Mouse (Mus musculus): ENCODE measurements at regions not wholly inside any gene's neighbourhood (a gene's known extent, or its start where the extent isn't known, plus 50 kb on each side); places are given as distances from the start of the nearest gene placed in this dataset.

GRCm38 (mm10) chr10:125072401-125072800 is 316.9 kb downstream of the Slc16a7 start:
- Histone ChIP-seq H3K4me1 (replicated peaks; ENCODE audit: control insufficient read depth, insufficient read depth, low read length) (no peaks in the 10 kb centered on the region), H3K36me3 (ENCODE audit: control insufficient read depth, insufficient read depth) (no peaks in the 10 kb centered on the region), H3K27me3 (replicated peaks; ENCODE audit: control insufficient read depth, insufficient read depth, low read length) (no peaks in the 10 kb centered on the region), H3K9me3 (ENCODE audit: control insufficient read depth, low read length) (no peaks in the 10 kb centered on the region), H3K9ac (replicated peaks; ENCODE audit: low read depth, low read length) (no peak overlapping the region), H3K27ac (ENCODE audit: low read length) (no peak overlapping the region), H3K4me3 (replicated peaks; ENCODE audit: low read length) (no peak overlapping the region), H3K4me2 (ENCODE audit: low read length) (no peak overlapping the region)
- ATAC-seq = no peak
- WGBS = 69% methylated on average over 5 of the region's 5 CpGs

- no peaks in the 10 kb centered on the region for H3K4me1 ChIP-seq (replicated peaks; ENCODE audit: control insufficient read depth, insufficient read depth, low read length)
- no peak overlapping the region for H3K4me3 ChIP-seq (replicated peaks; ENCODE audit: low read length)
- no peak overlapping the region for H3K4me2 ChIP-seq (ENCODE audit: low read length)
- no peaks in the 10 kb centered on the region for H3K9me3 ChIP-seq (ENCODE audit: control insufficient read depth, low read length)
- no peaks in the 10 kb centered on the region for H3K27me3 ChIP-seq (replicated peaks; ENCODE audit: control insufficient read depth, insufficient read depth, low read length)
- 82% methylated on average over 4 of the region's 4 CpGs for WGBS
- H3K36me3 ChIP-seq (ENCODE audit: control insufficient read depth, insufficient read depth) = no peaks in the 10 kb centered on the region
- no peak for ATAC-seq
- no peak overlapping the region for H3K27ac ChIP-seq (ENCODE audit: low read length)
- no peak overlapping the region for H3K9ac ChIP-seq (replicated peaks; ENCODE audit: low read depth, low read length)
These were observed 319.0 kb downstream of the Slc16a7 start for GRCm38 (mm10) chr10:125070246-125070645.

- no peak overlapping the region for H3K4me2 ChIP-seq (ENCODE audit: low read length)
- no peaks in the 10 kb centered on the region for H3K4me1 ChIP-seq (replicated peaks; ENCODE audit: control insufficient read depth, insufficient read depth, low read length)
- H3K36me3 ChIP-seq (ENCODE audit: control insufficient read depth, insufficient read depth) = no peaks in the 10 kb centered on the region
- H3K27ac ChIP-seq (ENCODE audit: low read length) = no peak overlapping the region
- no peak for ATAC-seq
- no peaks in the 10 kb centered on the region for H3K9me3 ChIP-seq (ENCODE audit: control insufficient read depth, low read length)
- 87% methylated on average over 3 of the region's 3 CpGs for WGBS
- no peak overlapping the region for H3K4me3 ChIP-seq (replicated peaks; ENCODE audit: low read length)
- no peaks in the 10 kb centered on the region for H3K27me3 ChIP-seq (replicated peaks; ENCODE audit: control insufficient read depth, insufficient read depth, low read length)
- no peak overlapping the region for H3K9ac ChIP-seq (replicated peaks; ENCODE audit: low read depth, low read length)
These were observed 350.0 kb downstream of the Slc16a7 start for GRCm38 (mm10) chr10:125039290-125039689.

- Histone ChIP-seq H3K27me3 (replicated peaks; ENCODE audit: control insufficient read depth, insufficient read depth, low read length) (no peaks in the 10 kb centered on the region), H3K36me3 (ENCODE audit: control insufficient read depth, insufficient read depth) (no peaks in the 10 kb centered on the region), H3K9me3 (ENCODE audit: control insufficient read depth, low read length) (no peaks in the 10 kb centered on the region), H3K27ac (ENCODE audit: low read length) (no peak overlapping the region), H3K9ac (replicated peaks; ENCODE audit: low read depth, low read length) (no peak overlapping the region), H3K4me2 (ENCODE audit: low read length) (no peak overlapping the region), H3K4me3 (replicated peaks; ENCODE audit: low read length) (no peak overlapping the region), H3K4me1 (replicated peaks; ENCODE audit: control insufficient read depth, insufficient read depth, low read length) (no peaks in the 10 kb centered on the region)
- 75% methylated on average over 7 of the region's 7 CpGs for WGBS
- no peak for ATAC-seq
These were observed 353.6 kb downstream of the Slc16a7 start for GRCm38 (mm10) chr10:125035631-125036030.

GRCm38 (mm10) chr10:125028347-125028746 is 360.9 kb downstream of the Slc16a7 start:
- no peak overlapping the region for H3K4me3 ChIP-seq (replicated peaks; ENCODE audit: low read length)
- no peak overlapping the region for H3K4me2 ChIP-seq (ENCODE audit: low read length)
- no peaks in the 10 kb centered on the region for H3K36me3 ChIP-seq (ENCODE audit: control insufficient read depth, insufficient read depth)
- no peak overlapping the region for H3K9ac ChIP-seq (replicated peaks; ENCODE audit: low read depth, low read length)
- no peaks in the 10 kb centered on the region for H3K9me3 ChIP-seq (ENCODE audit: control insufficient read depth, low read length)
- H3K27ac ChIP-seq (ENCODE audit: low read length) = no peak overlapping the region
- no peaks in the 10 kb centered on the region for H3K27me3 ChIP-seq (replicated peaks; ENCODE audit: control insufficient read depth, insufficient read depth, low read length)
- 78% methylated on average over 5 of the region's 5 CpGs for WGBS
- H3K4me1 ChIP-seq (replicated peaks; ENCODE audit: control insufficient read depth, insufficient read depth, low read length) = no peaks in the 10 kb centered on the region
- no peak for ATAC-seq

- ATAC-seq = peak; percentile 58; the same call in 1 of the 2 replicates
These were observed 362.4 kb downstream of the Slc16a7 start for GRCm38 (mm10) chr10:125026851-125027250.

More at GRCm38 (mm10) chr10:125026851-125027250, 362.4 kb downstream of the Slc16a7 start:
- Histone ChIP-seq H3K4me1 (replicated peaks; ENCODE audit: control insufficient read depth, insufficient read depth, low read length) (no peaks in the 10 kb centered on the region), H3K4me3 (replicated peaks; ENCODE audit: low read length) (no peak overlapping the region), H3K9ac (replicated peaks; ENCODE audit: low read depth, low read length) (no peak overlapping the region), H3K4me2 (ENCODE audit: low read length) (no peak overlapping the region), H3K9me3 (ENCODE audit: control insufficient read depth, low read length) (no peaks in the 10 kb centered on the region), H3K27ac (ENCODE audit: low read length) (no peak overlapping the region), H3K27me3 (replicated peaks; ENCODE audit: control insufficient read depth, insufficient read depth, low read length) (no peaks in the 10 kb centered on the region), H3K36me3 (ENCODE audit: control insufficient read depth, insufficient read depth) (no peaks in the 10 kb centered on the region)
- 57% methylated on average over 2 of the region's 2 CpGs for WGBS

Data from forebrain, embryonic 16.5 days (tissue).